Mouse (Mus musculus) small intestine, adult 2 months (tissue): ENCODE measurements at regions not wholly inside any gene's neighbourhood (a gene's known extent, or its start where the extent isn't known, plus 50 kb on each side); places are given as distances from the start of the nearest gene placed in this dataset.
"Not testable (repeated sequence)": the region's sequence is repeated elsewhere in the genome, so short reads cannot be mapped to it uniquely, and the experiment has no call there.

ENCODE experiments used
- H3K27ac ChIP-seq: fragments of 200-500 bp; 2 replicates; pipeline ENCODE4 v1.5.1; 2012; ENCODE audit warnings: low read depth, low read length, control low read depth, inconsistent platforms; ENCODE audit not compliant: insufficient read depth
- H3K27me3 ChIP-seq: fragments of 200-500 bp; 2 replicates; pipeline ENCODE4 v1.6.1; 2012; ENCODE audit warnings: mild to moderate bottlenecking, moderate library complexity, low read length, inconsistent platforms; ENCODE audit not compliant: control insufficient read depth, insufficient read depth
- H3K36me3 ChIP-seq: fragments of 200-500 bp; 2 replicates; pipeline ENCODE4 v1.6.1; 2012; ENCODE audit warnings: mild to moderate bottlenecking, low read length, control low read depth, inconsistent platforms; ENCODE audit not compliant: control insufficient read depth, insufficient read depth
- H3K4me1 ChIP-seq: fragments of 200-500 bp; 2 replicates; pipeline ENCODE4 v1.6.1; 2012; ENCODE audit warnings: low read length, inconsistent platforms, mixed read lengths; ENCODE audit not compliant: control insufficient read depth, insufficient read depth, insufficient read length
- H3K4me3 ChIP-seq: fragments of 200-500 bp; 2 replicates; pipeline ENCODE4 v1.5.1; 2012; ENCODE audit warnings: low read depth, mild to moderate bottlenecking, control low read depth, inconsistent platforms, low read length, moderate library complexity
- CTCF ChIP-seq: fragments of 200-500 bp; IDR thresholded peaks from 2 replicates; pipeline ENCODE4 v1.5.1; 2012; ENCODE audit warnings: low read depth, mild to moderate bottlenecking, control low read depth, inconsistent platforms, low read length, moderate library complexity, mixed read lengths; ENCODE audit not compliant: insufficient replicate concordance, insufficient read length; ENCODE audit errors: extremely low read depth
- POLR2A ChIP-seq: fragments of 200-500 bp; IDR thresholded peaks from 2 replicates; pipeline ENCODE4 v1.6.1; 2012; ENCODE audit warnings: low read depth, mild to moderate bottlenecking, control low read depth, inconsistent platforms, low read length, moderate library complexity
- WGBS: fragments of 180-500 bp; shearing (Covaris S2); methylation state at CpG from one replicate; pipeline ENCODE4 v1.1.7; 2018; 5-methylcytosine and 5-hydroxymethylcytosine counted together

DNA sequence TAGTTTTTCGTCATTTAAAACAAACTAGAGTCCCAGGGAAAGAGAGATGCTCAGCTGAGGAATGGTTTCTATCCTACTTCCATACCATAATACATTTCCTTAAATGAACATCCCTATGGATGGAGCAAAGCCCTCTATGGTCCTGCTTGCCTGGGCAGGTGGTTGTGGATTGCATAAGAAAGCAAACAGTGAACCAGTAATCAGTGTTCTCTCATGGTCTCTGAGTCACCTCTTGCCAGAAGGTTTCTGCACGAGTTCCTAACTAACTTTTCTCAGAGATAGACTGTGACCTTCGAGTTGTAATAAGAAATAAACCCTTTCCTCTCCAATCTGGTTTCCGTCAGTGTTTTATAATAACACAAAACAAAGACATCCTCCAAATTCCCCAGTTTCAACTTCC, 62.9 kb upstream of the Bet1 start:
- WGBS, result 39% methylated on average over 4 of the region's 4 CpGs
- Histone ChIP-seq H3K4me1 (no peaks in the 10 kb centered on the region), H3K27ac (no peak overlapping the region), H3K4me3 (no peak overlapping the region), H3K27me3 (no peaks in the 10 kb centered on the region), H3K36me3 (no peaks in the 10 kb centered on the region)
- TF ChIP-seq CTCF (no peak), POLR2A (no peak)

DNA sequence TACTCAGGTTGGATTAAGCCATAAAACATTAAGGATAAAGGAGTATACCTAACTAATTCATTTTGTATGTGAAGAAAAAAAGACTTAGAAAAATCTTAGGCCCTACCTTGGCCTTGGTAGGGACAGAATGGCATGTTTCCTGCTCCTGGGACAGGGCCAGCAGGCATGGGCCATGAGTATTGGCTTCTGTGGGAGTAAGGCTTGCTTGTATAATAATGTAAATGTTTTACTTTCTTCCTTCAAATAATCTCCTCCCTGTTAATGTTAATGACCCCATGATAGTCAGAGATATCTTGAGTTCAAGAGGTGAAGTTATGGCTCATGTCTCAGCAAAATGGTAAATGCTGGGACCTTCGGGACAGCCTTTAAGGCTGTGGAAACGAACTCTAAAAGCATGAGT, 71.5 kb upstream of the Bet1 start:
- 53% methylated on average over 2 of the region's 2 CpGs for WGBS
- Histone ChIP-seq H3K4me3 (no peak overlapping the region), H3K27ac (no peak overlapping the region), H3K27me3 (no peaks in the 10 kb centered on the region), H3K4me1 (no peaks in the 10 kb centered on the region), H3K36me3 (no peaks in the 10 kb centered on the region)
- TF ChIP-seq CTCF (no peak), POLR2A (no peak)

DNA sequence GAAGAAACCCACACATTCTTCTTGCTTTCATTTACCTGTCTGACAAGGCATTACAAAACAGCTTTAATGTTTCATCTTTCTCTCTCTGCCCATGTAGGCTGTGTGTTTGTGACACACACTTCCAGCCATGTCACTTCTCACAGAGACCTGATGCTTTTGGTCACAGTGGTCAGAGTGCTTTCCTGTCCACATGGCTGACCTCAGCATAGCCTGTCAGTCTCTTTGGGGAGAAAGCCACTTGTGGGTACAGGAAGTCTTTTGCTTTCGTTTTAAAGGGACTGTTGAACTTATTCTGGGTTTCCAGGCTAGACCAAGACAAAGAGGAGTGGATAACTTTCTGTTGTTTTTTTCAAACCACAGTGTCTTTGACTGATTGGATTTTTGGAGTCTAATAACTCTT, 77.0 kb upstream of the Bet1 start:
- WGBS, result 30% methylated on average over 1 of the region's 1 CpGs
- Histone ChIP-seq H3K4me1 (no peaks in the 10 kb centered on the region), H3K36me3 (no peaks in the 10 kb centered on the region), H3K27ac (no peak overlapping the region), H3K4me3 (no peak overlapping the region), H3K27me3 (no peaks in the 10 kb centered on the region)
- TF ChIP-seq CTCF (no peak), POLR2A (no peak)

DNA sequence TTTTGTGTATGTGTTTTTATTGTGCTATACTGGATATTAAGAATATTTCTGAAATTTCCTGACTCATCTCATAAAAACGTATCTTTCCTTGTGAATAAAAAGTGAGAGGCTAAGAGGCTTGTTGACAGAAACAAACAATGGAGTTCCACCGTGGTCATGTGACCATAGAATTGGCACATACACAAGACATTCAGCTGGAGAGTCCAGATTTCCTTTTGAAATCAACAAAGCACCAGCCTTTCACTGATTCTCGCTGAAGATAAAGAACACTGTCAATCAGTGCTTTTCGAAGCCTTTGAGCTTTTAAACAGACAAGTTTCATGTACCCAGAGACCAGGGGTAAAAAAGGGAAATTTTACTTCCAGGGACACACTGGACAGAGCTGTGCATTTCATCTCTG, 80.3 kb upstream of the Bet1 start:
- Histone ChIP-seq H3K4me1 (no peaks in the 10 kb centered on the region), H3K4me3 (no peak overlapping the region), H3K27ac (no peak overlapping the region), H3K27me3 (no peaks in the 10 kb centered on the region), H3K36me3 (no peaks in the 10 kb centered on the region)
- TF ChIP-seq POLR2A, result no peak
- no peak for TF ChIP-seq CTCF
- WGBS, result 60% methylated on average over 4 of the region's 4 CpGs

DNA sequence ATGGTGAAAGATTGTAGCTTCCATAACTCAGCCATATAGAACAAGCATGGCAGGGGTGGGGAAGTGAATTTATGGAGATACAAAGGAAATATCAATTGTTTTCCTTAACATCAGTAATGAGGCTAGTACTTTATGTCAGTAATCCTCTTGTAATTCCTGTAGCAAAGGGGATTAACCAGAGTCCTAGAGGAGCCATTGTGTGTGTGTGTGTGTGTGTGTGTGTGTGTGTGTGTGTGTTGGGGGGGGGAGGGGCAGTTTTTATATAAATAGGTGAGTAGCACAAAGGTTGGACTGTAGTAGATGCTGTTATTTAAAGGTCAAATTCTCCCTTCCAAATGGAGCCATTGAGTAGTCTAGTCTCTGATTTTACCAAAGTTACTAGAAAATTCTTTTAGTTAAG, 81.0 kb upstream of the Bet1 start:
- Histone ChIP-seq H3K4me1 (no peaks in the 10 kb centered on the region), H3K27ac (no peak overlapping the region), H3K4me3 (no peak overlapping the region), H3K36me3 (no peaks in the 10 kb centered on the region), H3K27me3 (no peaks in the 10 kb centered on the region)
- no peak for TF ChIP-seq POLR2A
- no peak for TF ChIP-seq CTCF

DNA sequence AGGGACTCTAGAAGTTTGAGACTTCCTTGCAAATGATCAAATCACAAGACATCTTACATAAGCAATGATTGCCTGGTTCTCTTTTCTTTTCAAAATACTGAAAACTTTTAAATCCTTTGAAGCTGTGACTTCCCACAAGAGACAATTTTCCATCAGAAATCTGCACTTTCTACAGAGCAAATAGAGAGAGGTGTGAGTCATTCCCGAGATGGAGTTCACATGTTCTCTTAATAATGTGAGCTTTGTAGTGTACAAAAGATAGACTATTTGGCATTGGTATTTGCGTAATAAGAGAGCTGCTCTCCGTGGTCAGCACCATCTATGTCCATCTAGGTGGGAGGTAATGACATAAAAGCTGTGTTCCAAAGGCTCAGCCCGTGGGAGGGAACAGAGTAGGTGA, 84.8 kb upstream of the Bet1 start:
- Histone ChIP-seq H3K27me3 (no peaks in the 10 kb centered on the region), H3K27ac (no peak overlapping the region), H3K4me1 (no peaks in the 10 kb centered on the region), H3K4me3 (no peak overlapping the region), H3K36me3 (no peaks in the 10 kb centered on the region)
- 51% methylated on average over 4 of the region's 4 CpGs for WGBS
- no peak for TF ChIP-seq POLR2A
- no peak for TF ChIP-seq CTCF

DNA sequence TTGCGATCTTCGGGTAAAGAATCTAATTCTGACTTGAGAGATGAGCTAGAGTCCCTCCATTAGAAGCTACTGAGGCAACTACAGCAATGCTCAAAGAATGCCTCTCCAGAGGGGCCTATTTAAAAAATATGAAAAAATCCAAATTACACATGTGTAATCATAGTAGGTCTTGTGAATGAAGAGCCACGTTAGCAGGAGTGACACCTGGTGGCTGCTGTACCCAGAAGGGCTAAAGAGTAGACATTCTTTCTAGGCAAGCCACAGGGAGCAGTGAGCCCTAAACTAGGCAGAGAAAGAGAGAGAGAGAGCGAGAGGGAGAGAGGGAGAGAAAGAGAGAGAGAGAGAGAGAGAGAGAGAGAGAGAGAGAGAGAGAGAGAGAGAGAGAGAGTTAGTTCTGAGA, 100.9 kb upstream of the Bet1 start:
- H3K4me3 ChIP-seq, result no peak overlapping the region
- no peak for TF ChIP-seq CTCF
- no peak for TF ChIP-seq POLR2A
- H3K27me3 ChIP-seq, result no peaks in the 10 kb centered on the region
- no peaks in the 10 kb centered on the region for H3K4me1 ChIP-seq
- no peak overlapping the region for H3K27ac ChIP-seq
- WGBS, result 68% methylated on average over 4 of the region's 4 CpGs
- no peaks in the 10 kb centered on the region for H3K36me3 ChIP-seq

DNA sequence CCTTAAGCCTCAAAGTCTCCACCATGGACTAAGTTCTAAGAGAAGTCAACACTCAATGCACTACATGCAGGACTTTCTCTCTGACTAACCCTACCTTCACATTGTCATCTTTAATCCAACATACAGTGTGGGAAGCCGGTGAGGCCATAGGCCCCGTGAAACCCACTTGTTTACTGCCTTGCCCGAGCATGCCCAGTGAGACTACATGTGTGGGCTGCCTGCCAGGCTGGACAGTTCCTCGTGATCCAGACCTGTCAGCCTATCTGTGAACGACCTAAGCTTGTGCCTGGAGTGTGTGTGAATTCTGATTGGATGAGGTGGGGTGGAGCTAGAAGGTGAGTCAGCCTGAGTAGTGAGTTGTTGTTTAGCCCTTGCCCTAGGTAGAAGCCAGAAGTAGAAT, 104.2 kb upstream of the Bet1 start:
- H3K27ac ChIP-seq, H3K4me1 ChIP-seq, H3K4me3 ChIP-seq, H3K27me3 ChIP-seq, H3K36me3 ChIP-seq: not testable (repeated sequence)
- WGBS, result 49% methylated on average over 5 of the region's 5 CpGs

DNA sequence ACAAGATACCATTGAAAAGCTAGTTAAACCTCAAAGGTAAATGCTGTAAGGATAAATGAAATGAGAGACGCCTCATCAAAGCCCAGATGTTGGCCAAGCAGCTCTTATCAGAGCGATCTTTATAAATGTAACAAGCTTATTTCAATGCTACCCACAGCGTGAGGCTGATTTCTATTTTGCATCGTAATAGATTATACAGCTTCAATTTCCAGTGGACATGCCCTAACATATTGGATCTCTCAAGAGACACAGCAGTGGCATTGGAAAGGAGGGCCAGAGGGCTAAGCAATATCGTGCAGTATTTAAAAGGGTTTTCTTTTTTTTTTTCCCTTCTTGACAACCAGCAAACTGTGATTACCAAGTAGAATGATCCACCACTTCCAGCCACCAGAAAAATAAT, 106.5 kb upstream of the Bet1 start:
- H3K4me1 ChIP-seq, result no peaks in the 10 kb centered on the region
- TF ChIP-seq POLR2A (no peak), CTCF (no peak)
- H3K4me3 ChIP-seq, result no peak overlapping the region
- 85% methylated on average over 5 of the region's 5 CpGs for WGBS
- no peak overlapping the region for H3K27ac ChIP-seq
- no peaks in the 10 kb centered on the region for H3K36me3 ChIP-seq
- no peaks in the 10 kb centered on the region for H3K27me3 ChIP-seq
